Mouse (Mus musculus): Measurements from ENCODE around the gene Pip5k1b.

- TF ChIP-seq MYOD1 (IDR thresholded peaks at IDR 0.05; ENCODE audit: control insufficient read depth, insufficient read length, low read depth) (no peak), CTCF (IDR thresholded peaks at IDR 0.05; ENCODE audit: control insufficient read depth, insufficient read depth, insufficient read length) (no peak), MYOG (IDR thresholded peaks at IDR 0.05; ENCODE audit: control insufficient read depth, extremely low read depth, insufficient read length) (no peak), MAX (IDR thresholded peaks at IDR 0.05) (no peak), USF1 (IDR thresholded peaks at IDR 0.05; ENCODE audit: low read depth) (no peak)
Observed at GRCm38 (mm10) chr19:24306351-24306750, 249.3 kb downstream of the Pip5k1b start.
